Mouse (Mus musculus): Measurements from ENCODE around the gene Hhat. TPM values are rescaled to one million over a fixed set of nuclear protein-coding genes. Genes with fewer than 3 reads are reported as not detected.

The Hhat gene
- polyA plus RNA-seq, 2 experiments = 10.0 to 12.6 TPM

- Histone ChIP-seq H3K4me2 (replicated peaks; ENCODE audit: low read depth, low read length, severe bottlenecking) (peak overlapping the region; percentile 1; the same call in 1 of the 2 replicates), H3K27me3 (ENCODE audit: control insufficient read depth, insufficient read depth, low read length) (no peaks in the 10 kb centered on the region), H3K36me3 (ENCODE audit: control insufficient read depth, insufficient read depth, low read length) (no peaks in the 10 kb centered on the region), H3K4me1 (ENCODE audit: control insufficient read depth, insufficient read depth, low read length) (peaks cover 57% of the 10 kb centered on the region), H3K9me3 (ENCODE audit: control insufficient read depth, low read length) (no peaks in the 10 kb centered on the region), H3K27ac (replicated peaks; ENCODE audit: low read depth, low read length) (peak overlapping the region; percentile 83), H3K4me3 (replicated peaks; ENCODE audit: low read length) (no peak overlapping the region), H3K9ac (ENCODE audit: low read depth, low read length, severe bottlenecking) (no peak overlapping the region)
- DNase-seq (ENCODE audit: low spot score) = peak; percentile 89
- peak; percentile 62 for ATAC-seq (ENCODE audit: low FRiP score, low read depth)
- WGBS = 42% methylated on average over 17 of the region's 17 CpGs
- no peak for TF ChIP-seq POLR2A (IDR thresholded peaks at IDR 0.05; ENCODE audit: borderline replicate concordance, extremely low read depth, insufficient read depth, insufficient read length)
Measured at GRCm38 (mm10) chr1:192785046-192785961, 14.3 kb upstream of the Hhat start.

GRCm38 (mm10) chr1:192784374-192784773 lies 13.4 kb upstream of the Hhat start:
- no peak for TF ChIP-seq POLR2A (IDR thresholded peaks at IDR 0.05; ENCODE audit: borderline replicate concordance, extremely low read depth, insufficient read depth, insufficient read length)
- Histone ChIP-seq H3K36me3 (ENCODE audit: control insufficient read depth, insufficient read depth, low read length) (no peaks in the 10 kb centered on the region), H3K4me1 (ENCODE audit: control insufficient read depth, insufficient read depth, low read length) (peaks cover 48% of the 10 kb centered on the region), H3K9ac (ENCODE audit: low read depth, low read length, severe bottlenecking) (no peak overlapping the region), H3K4me3 (replicated peaks; ENCODE audit: low read length) (no peak overlapping the region), H3K27me3 (ENCODE audit: control insufficient read depth, insufficient read depth, low read length) (no peaks in the 10 kb centered on the region), H3K27ac (replicated peaks; ENCODE audit: low read depth, low read length) (no peak overlapping the region; the same call in 1 of the 2 replicates), H3K4me2 (replicated peaks; ENCODE audit: low read depth, low read length, severe bottlenecking) (no peak overlapping the region), H3K9me3 (ENCODE audit: control insufficient read depth, low read length) (no peaks in the 10 kb centered on the region)
- ATAC-seq (ENCODE audit: low FRiP score, low read depth) = peak; percentile 14; the same call in 1 of the 2 replicates
- DNase-seq (ENCODE audit: low spot score) = peak; percentile 85
- 21% methylated on average over 4 of the region's 4 CpGs for WGBS

GRCm38 (mm10) chr1:192781256-192781655 lies 10.2 kb upstream of the Hhat start:
- H3K4me3 ChIP-seq (replicated peaks; ENCODE audit: low read length) = no peak overlapping the region
- no peak for ATAC-seq (ENCODE audit: low FRiP score, low read depth)

GRCm38 (mm10) chr1:192778869-192779514 lies 8.0 kb upstream of the Hhat start:
- Histone ChIP-seq H3K27ac (replicated peaks; ENCODE audit: low read depth, low read length) (peak overlapping the region; percentile 77), H3K9ac (ENCODE audit: low read depth, low read length, severe bottlenecking) (no peak overlapping the region), H3K4me2 (replicated peaks; ENCODE audit: low read depth, low read length, severe bottlenecking) (no peak overlapping the region), H3K27me3 (ENCODE audit: control insufficient read depth, insufficient read depth, low read length) (no peaks in the 10 kb centered on the region), H3K4me3 (replicated peaks; ENCODE audit: low read length) (no peak overlapping the region), H3K4me1 (ENCODE audit: control insufficient read depth, insufficient read depth, low read length) (peaks cover 8% of the 10 kb centered on the region), H3K9me3 (ENCODE audit: control insufficient read depth, low read length) (no peaks in the 10 kb centered on the region), H3K36me3 (ENCODE audit: control insufficient read depth, insufficient read depth, low read length) (no peaks in the 10 kb centered on the region)
- TF ChIP-seq POLR2A (IDR thresholded peaks at IDR 0.05; ENCODE audit: borderline replicate concordance, extremely low read depth, insufficient read depth, insufficient read length) = no peak
- ATAC-seq (ENCODE audit: low FRiP score, low read depth) (peak; percentile 62), DNase-seq (ENCODE audit: low spot score) (no peak)
- 30% methylated on average over 6 of the region's 6 CpGs for WGBS

More at GRCm38 (mm10) chr1:192781256-192781655, 10.2 kb upstream of the Hhat start:
- no peak overlapping the region for H3K4me2 ChIP-seq (replicated peaks; ENCODE audit: low read depth, low read length, severe bottlenecking)
- TF ChIP-seq POLR2A (IDR thresholded peaks at IDR 0.05; ENCODE audit: borderline replicate concordance, extremely low read depth, insufficient read depth, insufficient read length) = no peak
- H3K27me3 ChIP-seq (ENCODE audit: control insufficient read depth, insufficient read depth, low read length) = no peaks in the 10 kb centered on the region
- no peak for DNase-seq (ENCODE audit: low spot score)
- no peaks in the 10 kb centered on the region for H3K9me3 ChIP-seq (ENCODE audit: control insufficient read depth, low read length)
- H3K36me3 ChIP-seq (ENCODE audit: control insufficient read depth, insufficient read depth, low read length) = no peaks in the 10 kb centered on the region
- H3K9ac ChIP-seq (ENCODE audit: low read depth, low read length, severe bottlenecking) = no peak overlapping the region
- H3K27ac ChIP-seq (replicated peaks; ENCODE audit: low read depth, low read length) = no peak overlapping the region
- H3K4me1 ChIP-seq (ENCODE audit: control insufficient read depth, insufficient read depth, low read length) = peaks cover 26% of the 10 kb centered on the region

- H3K27ac ChIP-seq (replicated peaks; ENCODE audit: low read depth, low read length) = no peak overlapping the region
- 87% methylated on average over 4 of the region's 4 CpGs for WGBS
- H3K4me1 ChIP-seq (ENCODE audit: control insufficient read depth, insufficient read depth, low read length) = peaks cover 7% of the 10 kb centered on the region; the same call in 1 of the 2 replicates
- DNase-seq (ENCODE audit: low spot score) = no peak
- H3K36me3 ChIP-seq (ENCODE audit: control insufficient read depth, insufficient read depth, low read length) = no peaks in the 10 kb centered on the region
- H3K9ac ChIP-seq (ENCODE audit: low read depth, low read length, severe bottlenecking) = no peak overlapping the region
- no peak for TF ChIP-seq POLR2A (IDR thresholded peaks at IDR 0.05; ENCODE audit: borderline replicate concordance, extremely low read depth, insufficient read depth, insufficient read length)
- ATAC-seq (ENCODE audit: low FRiP score, low read depth) = no peak
- no peak overlapping the region for H3K4me2 ChIP-seq (replicated peaks; ENCODE audit: low read depth, low read length, severe bottlenecking)
- H3K9me3 ChIP-seq (ENCODE audit: control insufficient read depth, low read length) = no peaks in the 10 kb centered on the region
- no peaks in the 10 kb centered on the region for H3K27me3 ChIP-seq (ENCODE audit: control insufficient read depth, insufficient read depth, low read length)
- H3K4me3 ChIP-seq (replicated peaks; ENCODE audit: low read length) = no peak overlapping the region
Measured at GRCm38 (mm10) chr1:192778206-192778605, 7.2 kb upstream of the Hhat start.
